Mouse (Mus musculus) B cell, adult 67 days (primary cell): ENCODE data around the gene Lce1a1. TPM values are rescaled to one million over a fixed set of nuclear protein-coding genes. Genes with fewer than 3 reads are reported as not detected.

Source experiments
- total RNA-seq, 2 experiments: library from RNA; stranded (reverse); gene quantifications; 4 replicates each; pipeline ENCODE4 v1.2.4; 2023

Gene Lce1a1
- total RNA-seq = not detected

DNA sequence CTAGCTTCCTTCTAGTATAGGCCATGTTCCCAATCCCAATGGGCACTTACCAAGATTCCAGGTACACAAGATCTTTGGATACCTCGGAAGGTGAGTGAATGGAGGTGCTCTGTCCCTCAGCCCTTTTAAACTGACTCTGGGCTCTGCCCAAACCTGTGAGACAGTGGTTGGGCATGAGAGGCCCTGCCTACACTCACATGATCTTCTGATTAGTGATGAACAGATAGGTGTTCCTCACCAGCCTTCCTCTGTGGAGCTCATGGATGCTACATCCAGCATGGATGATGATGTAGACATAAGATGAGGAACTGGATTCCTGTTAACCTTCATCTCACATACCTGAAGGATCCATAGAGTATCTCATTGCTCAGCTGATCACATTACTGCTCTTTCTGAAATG, at the start of gene Lce1a1:
Lce1a1 (minus strand) TSS at position 101 of the 400 bp plus-strand sequence.

DNA sequence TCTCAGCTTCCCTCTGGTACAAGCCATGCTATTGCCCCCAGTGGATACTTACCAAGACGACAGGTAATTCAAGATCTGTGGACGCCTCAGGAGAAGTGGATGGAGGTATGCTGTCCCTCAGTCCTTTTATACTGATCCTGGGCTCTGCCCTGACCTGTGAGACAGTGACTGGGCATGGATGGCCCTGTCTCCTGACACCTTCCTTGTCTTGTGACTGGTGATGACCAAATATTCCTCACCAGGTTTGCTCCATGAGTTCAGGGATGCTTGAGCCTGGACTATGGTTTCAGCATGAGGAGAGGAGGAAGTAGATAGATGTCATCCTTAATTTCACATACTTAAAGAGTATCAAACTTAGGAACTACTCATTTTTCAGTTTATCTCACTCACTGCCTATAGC, 39.0 kb upstream of the Lce1a1 start, which contains the start of gene Lce1d:
Lce1d (minus strand) TSS at position 101 of the 400 bp plus-strand sequence.

DNA sequence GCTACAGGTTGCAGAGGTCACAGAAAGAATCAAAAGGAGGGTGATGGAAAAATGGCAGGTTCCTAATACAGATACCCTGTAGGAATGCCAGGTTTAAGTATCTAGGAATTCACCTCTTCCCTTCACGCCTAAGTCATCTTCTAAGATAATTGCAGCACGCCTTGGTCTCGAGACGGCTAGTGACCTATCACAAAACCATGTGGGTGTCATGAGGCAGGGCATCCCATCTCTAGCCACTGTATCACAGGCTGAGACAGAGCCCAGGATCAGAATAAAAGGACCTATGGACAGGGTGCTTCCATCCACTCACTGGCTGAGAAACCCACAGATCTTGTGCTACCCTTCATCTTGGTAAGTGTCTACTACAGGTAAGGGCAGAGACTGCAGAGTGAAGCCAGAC, 30.8 kb upstream of the Lce1a1 start, which contains the start of gene Lce1c:
Lce1c (plus strand) TSS at position 301 of the 400 bp plus-strand sequence.

DNA sequence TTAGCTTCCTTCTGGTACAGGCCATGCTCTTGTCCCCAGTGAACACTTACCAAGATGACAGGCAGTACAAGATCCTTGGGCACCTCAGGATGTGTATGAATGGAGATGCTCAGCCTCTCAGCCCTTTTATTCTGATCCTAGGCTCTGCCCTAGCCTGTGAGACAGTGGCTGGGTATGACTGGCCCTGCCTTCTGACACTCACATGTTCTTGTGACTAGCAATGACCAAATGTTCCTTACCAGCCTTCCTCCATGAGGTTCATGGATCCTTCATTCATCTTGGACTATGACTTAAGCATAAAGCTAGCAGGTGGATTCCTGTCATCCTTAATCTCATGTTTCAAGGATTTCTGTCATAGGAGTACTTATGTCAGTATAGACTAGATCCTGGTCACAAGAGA, 22.1 kb upstream of the Lce1a1 start, which contains the start of gene Lce1a2:
Lce1a2 (minus strand) TSS at position 101 of the 400 bp plus-strand sequence.

DNA sequence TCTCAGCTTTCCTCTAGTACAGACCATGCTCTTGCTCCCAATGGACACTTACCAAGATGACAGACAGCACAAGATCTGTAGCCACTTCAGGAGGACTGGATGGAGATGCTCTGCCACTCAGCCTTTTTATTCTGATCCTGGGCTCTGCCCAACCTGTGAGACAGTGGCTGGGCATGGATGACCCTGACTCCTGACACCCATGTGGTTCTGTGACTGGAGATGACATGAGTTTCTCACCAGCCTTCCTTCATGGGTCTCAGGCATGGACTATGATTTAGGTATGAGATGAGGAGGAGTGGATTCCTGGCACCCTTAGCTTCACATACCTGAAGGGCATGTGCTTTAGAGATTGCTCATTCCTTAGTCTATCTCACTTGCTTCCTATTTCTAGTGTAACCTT, 8.7 kb upstream of the Lce1a1 start, which contains the start of gene Lce1b:
Lce1b (minus strand) TSS at position 101 of the 400 bp plus-strand sequence.

DNA sequence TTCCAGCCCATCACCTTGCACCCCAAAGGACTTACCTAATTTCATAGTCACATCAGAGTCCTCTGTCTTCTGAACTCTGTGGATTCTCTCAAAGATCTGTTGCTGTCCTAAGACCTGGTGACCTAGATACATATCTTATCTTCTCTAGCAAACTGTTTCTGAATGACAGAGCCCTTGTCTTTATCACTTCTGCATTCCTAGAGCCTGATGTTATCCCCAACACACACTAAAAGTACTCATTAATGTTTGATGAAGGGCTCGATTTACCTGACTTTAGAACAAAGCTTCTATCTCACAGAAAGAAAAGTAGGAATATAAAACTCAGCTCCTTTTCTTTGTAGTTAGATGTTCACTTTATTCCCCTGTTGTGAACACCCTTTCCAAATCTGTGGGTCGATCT, 26.5 kb downstream of the Lce1a1 start, which contains the start of gene Lce6a:
Lce6a (minus strand) TSS at position 101 of the 400 bp plus-strand sequence.

DNA sequence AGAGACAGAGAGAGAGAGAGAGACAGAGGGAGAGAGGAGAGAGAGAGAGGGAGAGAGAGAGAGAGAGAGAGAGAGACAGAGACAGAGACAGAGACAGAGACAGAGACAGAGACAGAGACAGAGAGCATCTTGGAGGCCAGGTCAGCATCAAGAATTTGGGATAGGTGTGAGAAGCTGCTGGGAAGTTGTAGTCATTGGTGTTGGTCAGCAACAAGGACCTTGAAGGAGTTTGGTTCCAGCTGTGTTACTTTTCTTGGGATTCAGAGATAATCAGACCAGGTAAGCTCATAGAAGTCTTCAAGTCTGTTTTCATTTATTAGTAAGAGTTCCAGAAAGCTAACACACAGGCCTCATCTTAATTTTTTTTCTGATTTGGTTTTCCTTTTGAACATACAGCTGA, 40.7 kb downstream of the Lce1a1 start, which contains the start of gene 2210017I01Rik:
2210017I01Rik (minus strand) TSS at position 101 of the 400 bp plus-strand sequence.

Other genes with a start within 250 kb of the Lce1a1 start
- gene Sprr2i, start 240.3 kb downstream of the Lce1a1 start, total RNA-seq = not detected
- not detected for gene Sprr2j-ps, start 230.2 kb downstream of the Lce1a1 start, total RNA-seq
- gene Gm9774, start 218.9 kb downstream of the Lce1a1 start, total RNA-seq = 1 to 10 TPM; 1.6 to 2.5 TPM
- gene Sprr2k, start 215.7 kb downstream of the Lce1a1 start, total RNA-seq = not detected
- not detected for gene Sprr1b, start 209.5 kb downstream of the Lce1a1 start, total RNA-seq
- not detected for gene Sprr3, start 189.6 kb downstream of the Lce1a1 start, total RNA-seq
- not detected for gene Sprr1a, start 162.4 kb downstream of the Lce1a1 start, total RNA-seq
- not detected for gene Sprr4, start 147.8 kb downstream of the Lce1a1 start, total RNA-seq
- not detected for gene 2310046K23Rik, start 113.8 kb downstream of the Lce1a1 start, total RNA-seq
- gene Ivl, start 74.6 kb downstream of the Lce1a1 start, total RNA-seq = not detected
- not detected for gene Smcp, start 59.3 kb downstream of the Lce1a1 start, total RNA-seq
- gene 2210017I01Rik, start 40.8 kb downstream of the Lce1a1 start, total RNA-seq = not detected
- not detected for gene Lce6a, start 26.6 kb downstream of the Lce1a1 start, total RNA-seq
- gene Lce1b, start 8.6 kb upstream of the Lce1a1 start, total RNA-seq = not detected
- not detected for gene Lce1a2, start 22.0 kb upstream of the Lce1a1 start, total RNA-seq
- not detected for gene Lce1c, start 30.9 kb upstream of the Lce1a1 start, total RNA-seq
- gene Lce1d, start 38.9 kb upstream of the Lce1a1 start, total RNA-seq = not detected
- not detected for gene Lce1e, start 60.8 kb upstream of the Lce1a1 start, total RNA-seq
- gene Lce1f, start 72.0 kb upstream of the Lce1a1 start, total RNA-seq = not detected
- gene Gm38119, start 90.8 kb upstream of the Lce1a1 start, total RNA-seq = not detected
- not detected for gene Lce1g, start 104.0 kb upstream of the Lce1a1 start, total RNA-seq
- gene Lce1h, start 116.8 kb upstream of the Lce1a1 start, total RNA-seq = not detected
- not detected for gene Lce1i, start 130.6 kb upstream of the Lce1a1 start, total RNA-seq
- gene Lce1j, start 142.2 kb upstream of the Lce1a1 start, total RNA-seq = not detected
- not detected for gene Lce1k, start 159.6 kb upstream of the Lce1a1 start, total RNA-seq
- not detected for gene Kprp, start 178.9 kb upstream of the Lce1a1 start, total RNA-seq
- not detected for gene Lce1l, start 203.0 kb upstream of the Lce1a1 start, total RNA-seq
- gene 2310050C09Rik, start 221.9 kb upstream of the Lce1a1 start, total RNA-seq = not detected